Mouse (Mus musculus): ENCODE data around the gene Apip.

Apip gene

DNA sequence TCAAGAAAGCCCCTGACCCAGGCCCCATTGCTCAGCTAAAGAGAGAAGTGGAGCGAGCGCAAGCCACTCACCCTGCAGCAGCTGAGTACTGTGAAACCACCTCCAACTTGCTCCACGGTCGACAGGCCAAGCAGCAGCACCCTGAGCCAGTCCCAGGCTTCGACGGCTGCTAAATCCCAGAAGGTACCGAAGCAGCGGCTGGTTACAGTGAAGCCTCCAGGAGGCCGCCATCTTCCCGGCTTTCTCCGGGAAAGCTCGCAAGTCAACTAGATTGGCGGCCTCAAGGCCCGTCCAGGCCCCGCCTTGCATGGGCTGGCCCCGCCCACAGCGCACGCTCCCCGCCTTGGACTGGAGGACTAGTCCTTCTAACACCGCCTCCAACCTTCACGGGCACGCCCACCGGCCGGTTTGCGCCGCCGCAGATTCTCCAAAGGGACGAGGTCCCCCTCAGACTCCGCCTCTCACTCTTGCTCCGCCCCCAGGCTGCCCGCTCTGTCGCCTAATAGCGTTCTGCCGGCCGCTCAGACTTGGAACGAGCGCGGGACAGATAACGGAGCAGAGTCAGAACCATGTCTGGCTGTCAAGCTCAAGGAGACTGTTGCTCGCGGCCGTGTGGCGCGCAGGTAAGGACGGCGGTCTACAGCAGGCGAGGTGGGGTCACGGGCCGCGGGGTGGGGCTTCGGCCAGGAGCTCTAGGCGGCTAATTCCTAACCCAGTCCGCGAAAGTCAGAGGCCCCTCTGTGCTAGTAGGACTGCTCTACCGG lies at the start of gene Apip, which contains the start of gene Pdhx:
Apip (plus strand) TSS at position 457 of the 764 bp plus-strand sequence.
Pdhx (minus strand) TSS at position 295 of the 764 bp plus-strand sequence.
- DNase-seq: peak; percentile 99

DNA sequence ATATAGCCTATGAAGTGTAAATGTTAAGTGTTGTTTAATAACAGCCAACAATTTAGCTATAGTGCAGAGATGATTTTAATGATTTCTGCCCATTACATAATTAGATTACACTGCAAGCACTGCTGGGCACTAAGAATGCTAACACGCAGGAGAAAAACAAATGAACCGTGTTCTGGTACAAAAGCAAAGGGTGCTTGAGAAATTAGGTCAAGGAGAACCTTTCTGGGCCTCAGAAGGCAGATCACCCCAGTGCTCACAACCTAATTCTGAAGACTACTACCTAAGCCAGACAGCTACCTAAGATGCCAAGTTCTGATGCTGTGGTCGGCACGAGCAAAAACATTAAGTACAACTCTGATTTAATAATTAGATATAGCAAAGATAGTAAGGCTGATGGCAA lies 35.6 kb upstream of the Apip start:
- no peak for DNase-seq

DNA sequence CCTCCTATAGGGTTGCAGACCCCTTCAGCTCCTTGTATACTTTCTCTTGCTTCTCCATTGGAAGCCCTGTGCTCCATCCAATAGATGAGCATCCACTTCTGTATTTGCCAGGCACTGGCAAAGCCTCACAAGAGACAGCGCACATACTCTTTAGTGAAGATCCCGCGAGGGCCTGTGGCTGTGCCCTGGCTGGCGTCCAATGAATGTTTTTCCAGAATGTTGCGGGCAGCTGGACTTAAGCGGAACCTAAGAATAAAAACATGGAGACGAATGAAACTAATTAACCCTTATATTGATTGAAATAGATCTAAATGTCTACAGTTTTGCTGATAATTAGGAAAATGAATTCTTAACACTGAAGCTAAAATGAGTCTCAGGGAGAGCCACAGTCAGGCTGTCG lies 32.6 kb upstream of the Apip start:
- no peak for DNase-seq

GRCm38 (mm10) chr2:103045286-103045685 lies 28.2 kb upstream of the Apip start:
- DNase-seq: no peak

DNA sequence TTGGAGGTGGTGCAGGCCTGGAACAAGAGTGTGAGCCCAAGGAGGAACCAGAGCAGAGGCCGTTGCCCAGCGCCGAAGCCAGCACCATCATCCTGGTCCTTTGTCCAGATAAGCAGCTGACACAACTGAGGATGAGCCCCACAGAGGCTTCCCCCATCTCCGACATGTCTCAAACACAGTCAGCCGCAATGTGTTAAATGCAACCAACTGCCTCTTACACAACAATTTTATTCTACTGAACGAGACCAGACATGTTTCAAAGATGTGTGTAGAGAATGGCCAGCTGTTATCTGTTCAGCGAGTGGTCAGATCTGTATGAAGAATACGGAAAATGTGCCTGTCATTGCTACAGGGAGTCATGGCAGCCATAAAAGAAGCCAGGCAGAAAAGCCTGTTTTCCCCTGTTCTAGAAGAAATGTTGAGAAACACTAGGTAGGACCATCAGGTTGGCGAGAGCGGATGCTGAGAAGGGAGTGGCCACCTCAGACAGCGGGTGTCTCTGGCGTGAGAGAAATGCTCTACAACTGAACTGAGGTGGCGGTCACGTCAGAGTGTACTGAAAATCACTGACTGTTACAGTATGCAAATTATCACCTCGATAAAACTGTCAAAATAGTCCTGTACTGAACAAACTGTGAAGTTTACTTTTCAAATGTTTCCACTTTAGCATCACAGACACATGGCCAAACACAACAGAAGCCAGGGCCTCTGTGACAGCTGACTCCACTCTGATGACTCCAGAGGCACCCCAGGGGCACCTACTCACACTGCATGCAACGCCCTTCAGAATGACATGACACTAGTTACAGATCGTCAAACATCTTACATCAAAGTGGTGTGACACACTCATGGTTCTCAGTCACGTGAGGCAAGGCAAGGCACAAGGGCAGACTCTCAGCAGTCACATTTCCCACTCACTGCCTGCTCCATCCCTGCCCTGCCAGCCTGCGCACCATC lies 21.3 kb upstream of the Apip start:
- no peak for DNase-seq

GRCm38 (mm10) chr2:103055820-103056219 lies 17.7 kb upstream of the Apip start:
- DNase-seq: no peak

GRCm38 (mm10) chr2:103058266-103058665 lies 15.2 kb upstream of the Apip start:
- no peak for DNase-seq

DNA sequence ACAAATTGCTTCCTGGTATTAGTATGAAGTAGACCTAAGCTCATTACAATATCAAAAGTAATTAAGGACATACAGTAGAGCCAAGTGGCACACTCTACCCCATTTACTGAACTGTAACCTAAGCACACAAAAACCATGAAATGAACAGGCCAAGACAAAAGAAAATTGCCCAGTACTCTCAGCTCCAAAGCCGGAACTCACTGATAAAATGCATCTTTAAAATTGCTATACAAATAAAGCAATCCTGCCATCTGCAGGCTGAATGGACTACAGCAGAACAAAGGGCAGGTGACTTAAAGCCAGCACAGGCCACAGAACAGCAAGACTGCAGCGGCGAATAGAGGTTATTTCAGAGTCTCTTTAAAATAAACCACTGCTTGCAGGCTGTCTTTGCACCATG lies 10.6 kb upstream of the Apip start:
- DNase-seq: peak; percentile 21

DNA sequence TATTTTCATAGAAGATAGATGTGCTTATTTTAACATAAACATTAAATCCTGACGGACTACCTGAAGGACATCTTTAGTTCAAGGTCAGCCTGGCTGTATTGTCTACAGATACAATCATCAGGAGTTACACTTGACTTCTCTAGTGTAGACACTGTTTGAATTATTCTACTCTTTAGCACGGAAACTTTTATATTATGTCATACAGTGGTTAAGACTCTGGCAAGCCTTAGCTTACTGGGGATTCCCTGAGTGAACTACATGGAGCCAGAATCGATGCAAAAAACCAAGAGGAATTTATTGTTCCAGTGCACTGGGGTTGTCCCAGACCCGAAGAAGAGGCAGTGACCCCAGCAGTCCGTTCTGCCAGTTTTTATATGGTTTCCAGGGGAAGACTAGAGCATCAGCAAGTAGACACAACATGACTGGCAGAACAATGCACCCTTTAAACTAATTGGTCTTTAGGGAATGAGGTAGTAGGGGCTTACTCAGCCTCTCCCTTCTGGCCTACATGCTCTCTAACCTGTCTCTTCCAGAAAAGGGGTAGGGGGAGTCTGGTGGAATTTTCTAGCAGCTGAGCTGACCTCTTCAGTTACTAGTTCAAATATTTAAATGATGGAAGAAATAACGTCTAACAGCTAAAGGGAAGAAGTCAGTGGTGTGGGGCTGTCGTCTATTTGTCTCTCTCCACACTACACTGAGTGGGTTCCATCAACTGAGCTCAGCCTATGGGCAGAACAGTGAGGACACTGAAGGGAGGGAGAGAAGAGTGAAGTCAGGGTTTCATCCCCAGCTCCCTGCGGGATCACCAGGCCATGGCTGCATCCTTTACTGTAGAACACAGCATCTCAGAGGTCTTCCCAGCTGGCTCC lies 6.6 kb upstream of the Apip start:
- DNase-seq: no peak

GRCm38 (mm10) chr2:103067552-103068207 lies 5.8 kb upstream of the Apip start:
- no peak for DNase-seq

DNA sequence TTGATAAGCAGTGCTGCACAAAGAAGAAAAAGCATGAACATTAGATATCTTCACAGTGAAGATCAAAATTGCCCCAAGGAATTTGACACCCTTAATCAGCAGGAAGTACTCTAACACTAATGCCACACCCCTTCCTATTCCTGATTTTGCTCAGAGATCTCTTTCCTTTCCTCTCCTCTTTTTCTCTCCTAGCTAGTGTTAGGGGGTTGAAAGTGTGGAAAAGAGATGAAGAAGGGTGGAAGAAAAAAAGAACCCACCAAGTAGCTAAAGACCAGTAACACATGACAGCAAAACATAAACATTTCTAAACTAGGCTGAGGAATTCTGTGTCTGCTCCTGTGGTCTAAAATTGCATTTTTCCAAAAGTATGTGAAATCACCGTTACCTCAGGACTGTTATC lies 4.9 kb upstream of the Apip start:
- DNase-seq: no peak

GRCm38 (mm10) chr2:103069752-103070405 lies 3.6 kb upstream of the Apip start:
- DNase-seq: no peak

- DNase-seq: no peak
These were observed 2.9 kb upstream of the Apip start for GRCm38 (mm10) chr2:103070586-103070985.

DNA sequence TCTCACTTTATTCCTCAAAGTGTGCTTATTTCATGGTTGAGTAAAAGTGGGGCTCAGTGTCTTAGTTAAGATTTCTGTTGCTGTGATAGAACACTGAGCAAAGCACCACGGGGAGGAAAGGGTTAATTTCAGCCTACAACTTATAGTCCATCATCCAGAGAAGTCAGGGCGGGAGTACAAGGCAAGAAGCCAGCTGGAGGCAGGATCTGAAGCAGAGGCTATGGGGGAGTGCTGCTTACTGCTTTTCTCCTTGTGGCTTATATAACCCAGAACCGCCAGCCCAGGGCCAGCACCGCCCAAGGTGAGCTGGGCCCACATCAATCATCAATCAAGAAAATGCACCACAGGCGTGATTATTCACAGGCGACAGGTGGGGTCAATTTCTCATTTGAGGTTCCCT lies 7.6 kb downstream of the Apip start:
- no peak for DNase-seq

DNA sequence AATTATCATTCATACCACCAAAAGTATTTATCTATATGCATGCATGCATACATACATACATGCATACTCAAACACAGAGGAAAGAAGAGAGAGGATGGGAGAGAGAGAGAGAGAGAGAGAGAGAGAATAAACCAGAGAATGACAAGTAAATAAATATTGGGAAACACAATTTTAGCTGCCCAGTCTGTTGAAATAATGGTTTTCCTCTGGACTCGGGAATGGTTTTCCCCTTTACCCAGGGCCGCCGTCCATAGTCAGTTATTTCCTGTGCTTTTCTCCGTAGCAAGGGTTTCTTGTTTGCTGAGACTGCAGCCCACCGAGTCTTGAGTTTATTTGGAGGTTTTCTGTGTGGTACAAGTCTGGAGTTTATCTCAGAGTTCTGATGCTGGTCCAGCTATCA lies 8.2 kb downstream of the Apip start:
- no peak for DNase-seq

DNA sequence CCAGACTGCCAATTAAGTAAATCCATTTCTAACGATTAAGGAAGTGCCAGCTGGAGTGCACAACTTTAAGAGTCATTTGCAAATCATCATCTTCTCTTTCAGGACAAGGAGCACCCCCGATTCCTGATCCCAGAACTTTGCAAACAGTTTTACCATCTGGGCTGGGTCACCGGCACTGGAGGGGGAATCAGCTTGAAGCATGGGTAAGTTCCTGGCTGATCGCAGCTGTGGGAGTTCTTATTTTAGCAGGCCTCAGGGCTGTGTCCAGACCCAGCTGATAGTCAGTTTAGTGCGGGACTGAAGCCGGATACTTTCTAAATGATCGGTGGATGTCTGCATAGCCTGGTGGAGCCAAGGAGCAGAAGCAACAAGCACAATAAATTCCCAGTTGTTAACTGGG lies 9.4 kb downstream of the Apip start:
- DNase-seq: no peak

- DNase-seq: no peak
These were observed 11.0 kb downstream of the Apip start for GRCm38 (mm10) chr2:103084451-103084850.

DNA sequence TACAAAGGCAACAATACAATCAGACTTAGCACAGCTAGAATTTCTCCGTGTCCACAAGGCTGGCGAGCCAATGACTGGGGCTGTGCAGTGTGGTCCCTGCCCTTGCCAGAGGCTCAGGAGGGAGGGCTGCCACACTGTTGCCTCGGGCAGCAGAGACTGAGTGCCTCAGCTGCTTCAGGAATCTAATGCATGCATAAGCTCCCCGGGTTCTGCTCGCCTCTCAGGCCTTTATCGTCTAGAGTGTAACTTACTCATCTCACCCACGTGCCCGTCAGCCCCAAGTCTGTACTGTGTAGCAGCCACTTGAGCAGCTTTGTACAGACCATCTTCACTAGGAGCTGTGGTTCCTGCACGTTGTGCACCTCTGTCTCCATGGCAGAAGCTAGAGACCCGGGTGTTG lies 12.2 kb downstream of the Apip start:
- DNase-seq: no peak

GRCm38 (mm10) chr2:103086432-103086831 lies 13.0 kb downstream of the Apip start:
- DNase-seq: peak; percentile 13

GRCm38 (mm10) chr2:103088099-103088498 lies 14.6 kb downstream of the Apip start:
- DNase-seq: peak; percentile 18

DNA sequence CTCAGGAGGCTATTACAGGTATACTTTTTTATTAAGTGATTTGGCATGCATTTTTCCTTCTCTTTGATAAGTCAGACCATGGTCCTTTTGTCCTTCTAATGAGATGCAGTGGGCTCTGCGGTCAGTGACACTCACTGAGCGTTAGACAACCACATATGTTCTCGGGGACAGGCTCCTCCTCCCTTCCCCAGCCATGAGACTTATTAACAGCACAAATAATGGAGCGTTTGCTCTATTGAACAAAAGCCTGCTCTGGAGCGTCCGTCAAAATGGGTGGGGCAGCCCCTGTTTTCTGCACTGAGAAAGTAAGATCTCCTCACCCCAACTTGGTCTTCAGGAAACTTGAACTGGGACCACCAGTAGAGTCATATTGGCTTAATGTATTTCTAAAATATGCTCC lies 16.0 kb downstream of the Apip start:
- no peak for DNase-seq

- no peak for DNase-seq
These were observed 29.1 kb downstream of the Apip start for GRCm38 (mm10) chr2:103102595-103102994.
